Mouse (Mus musculus): Measurements from ENCODE around the gene Nrxn2. TPM values are rescaled to one million over a fixed set of nuclear protein-coding genes. Genes with fewer than 3 reads are reported as not detected.

Gene Nrxn2
- polyA plus RNA-seq, 1 experiment from 2014 or later = 0.66 TPM

GRCm38 (mm10) chr19:6471630-6472029 lies 53.1 kb downstream of the Nrxn2 start:
- WGBS = 44% methylated on average over 4 of the region's 5 CpGs
- H3K4me1 ChIP-seq (ENCODE audit: control insufficient read depth in 2 of 2, insufficient read depth in 2 of 2, low read length in 2 of 2) = peaks cover 3 to 4% of the 10 kb centered on the region in 2 experiments; a peak in 1 of 4 replicates

GRCm38 (mm10) chr19:6472821-6473220 lies 54.3 kb downstream of the Nrxn2 start:
- H3K36me3 ChIP-seq (ENCODE audit: control insufficient read depth, insufficient read depth, low read length) = no peaks in the 10 kb centered on the region

More at GRCm38 (mm10) chr19:6471630-6472029, 53.1 kb downstream of the Nrxn2 start:
- H3K36me3 ChIP-seq (ENCODE audit: control insufficient read depth, insufficient read depth, low read length) = no peaks in the 10 kb centered on the region
- H3K4me2 ChIP-seq (ENCODE audit: low read length) = no peak overlapping the region
- H3K27ac ChIP-seq (replicated peaks in 1 of 2; ENCODE audit: control insufficient read depth in 1 of 2, insufficient read depth in 1 of 2, low read depth in 2 of 2, low read length in 2 of 2) = no peak overlapping the region
- H3K27me3 ChIP-seq (ENCODE audit: control insufficient read depth, insufficient read depth, low read length) = no peaks in the 10 kb centered on the region
- no peaks in the 10 kb centered on the region for H3K9me3 ChIP-seq (ENCODE audit: control insufficient read depth, low read length)
- H3K4me3 ChIP-seq (ENCODE audit: control insufficient read depth in 1 of 2, insufficient read depth in 1 of 2, low read depth in 1 of 2, low read length in 2 of 2) = no peak overlapping the region
- no peak for ATAC-seq (ENCODE audit: insufficient number of reproducible peaks, insufficient read depth, low FRiP score, low read depth)
- H3K9ac ChIP-seq (ENCODE audit: low read length) = no peak overlapping the region

GRCm38 (mm10) chr19:6474706-6475105 lies 56.2 kb downstream of the Nrxn2 start:
- H3K4me1 ChIP-seq (ENCODE audit: control insufficient read depth in 2 of 2, insufficient read depth in 2 of 2, low read length in 2 of 2) = peaks cover 3 to 4% of the 10 kb centered on the region in 2 experiments; a peak in 1 of 4 replicates
- no peaks in the 10 kb centered on the region for H3K27me3 ChIP-seq (ENCODE audit: control insufficient read depth, insufficient read depth, low read length)
- no peak overlapping the region for H3K9ac ChIP-seq (ENCODE audit: low read length)
- H3K4me2 ChIP-seq (ENCODE audit: low read length) = no peak overlapping the region
- no peak for ATAC-seq (ENCODE audit: insufficient number of reproducible peaks, insufficient read depth, low FRiP score, low read depth)
- 49% methylated on average over 15 of the region's 15 CpGs for WGBS
- H3K9me3 ChIP-seq (ENCODE audit: control insufficient read depth, low read length) = no peaks in the 10 kb centered on the region
- H3K36me3 ChIP-seq (ENCODE audit: control insufficient read depth, insufficient read depth, low read length) = no peaks in the 10 kb centered on the region
- no peak overlapping the region for H3K4me3 ChIP-seq (ENCODE audit: control insufficient read depth in 1 of 2, insufficient read depth in 1 of 2, low read depth in 1 of 2, low read length in 2 of 2)
- H3K27ac ChIP-seq (replicated peaks in 1 of 2; ENCODE audit: control insufficient read depth in 1 of 2, insufficient read depth in 1 of 2, low read depth in 2 of 2, low read length in 2 of 2) = no peak overlapping the region

More at GRCm38 (mm10) chr19:6472821-6473220, 54.3 kb downstream of the Nrxn2 start:
- no peak overlapping the region for H3K9ac ChIP-seq (ENCODE audit: low read length)
- no peak for ATAC-seq (ENCODE audit: insufficient number of reproducible peaks, insufficient read depth, low FRiP score, low read depth)
- no peak overlapping the region for H3K4me3 ChIP-seq (ENCODE audit: control insufficient read depth in 1 of 2, insufficient read depth in 1 of 2, low read depth in 1 of 2, low read length in 2 of 2)
- H3K4me2 ChIP-seq (ENCODE audit: low read length) = no peak overlapping the region
- no peaks in the 10 kb centered on the region for H3K27me3 ChIP-seq (ENCODE audit: control insufficient read depth, insufficient read depth, low read length)
- WGBS = 74% methylated on average over 9 of the region's 9 CpGs
- no peak overlapping the region for H3K27ac ChIP-seq (replicated peaks in 1 of 2; ENCODE audit: control insufficient read depth in 1 of 2, insufficient read depth in 1 of 2, low read depth in 2 of 2, low read length in 2 of 2)
- H3K4me1 ChIP-seq (ENCODE audit: control insufficient read depth in 2 of 2, insufficient read depth in 2 of 2, low read length in 2 of 2) = peaks cover 3 to 4% of the 10 kb centered on the region in 2 experiments; a peak in 1 of 4 replicates
- H3K9me3 ChIP-seq (ENCODE audit: control insufficient read depth, low read length) = no peaks in the 10 kb centered on the region

- no peak overlapping the region for H3K4me3 ChIP-seq (ENCODE audit: control insufficient read depth in 1 of 2, insufficient read depth in 1 of 2, low read depth in 1 of 2, low read length in 2 of 2)
- H3K36me3 ChIP-seq (ENCODE audit: control insufficient read depth, insufficient read depth, low read length) = no peaks in the 10 kb centered on the region
- H3K9ac ChIP-seq (ENCODE audit: low read length) = no peak overlapping the region
- peaks cover 3 to 4% of the 10 kb centered on the region in 2 experiments; a peak in 1 of 4 replicates for H3K4me1 ChIP-seq (ENCODE audit: control insufficient read depth in 2 of 2, insufficient read depth in 2 of 2, low read length in 2 of 2)
- WGBS = 28% methylated on average over 5 of the region's 5 CpGs
- no peak for ATAC-seq (ENCODE audit: insufficient number of reproducible peaks, insufficient read depth, low FRiP score, low read depth)
- no peaks in the 10 kb centered on the region for H3K9me3 ChIP-seq (ENCODE audit: control insufficient read depth, low read length)
- no peaks in the 10 kb centered on the region for H3K27me3 ChIP-seq (ENCODE audit: control insufficient read depth, insufficient read depth, low read length)
- no peak overlapping the region for H3K27ac ChIP-seq (replicated peaks in 1 of 2; ENCODE audit: control insufficient read depth in 1 of 2, insufficient read depth in 1 of 2, low read depth in 2 of 2, low read length in 2 of 2)
- no peak overlapping the region for H3K4me2 ChIP-seq (ENCODE audit: low read length)
Observed at GRCm38 (mm10) chr19:6475129-6475528, 56.6 kb downstream of the Nrxn2 start.

GRCm38 (mm10) chr19:6477007-6477406 lies 58.5 kb downstream of the Nrxn2 start:
- Histone ChIP-seq H3K36me3 (ENCODE audit: control insufficient read depth, insufficient read depth, low read length) (no peaks in the 10 kb centered on the region), H3K4me3 (ENCODE audit: control insufficient read depth in 1 of 2, insufficient read depth in 1 of 2, low read depth in 1 of 2, low read length in 2 of 2) (no peak overlapping the region), H3K4me1 (ENCODE audit: control insufficient read depth in 2 of 2, insufficient read depth in 2 of 2, low read length in 2 of 2) (peaks cover 3 to 4% of the 10 kb centered on the region in 2 experiments; a peak in 1 of 4 replicates), H3K27me3 (ENCODE audit: control insufficient read depth, insufficient read depth, low read length) (no peaks in the 10 kb centered on the region), H3K9me3 (ENCODE audit: control insufficient read depth, low read length) (no peaks in the 10 kb centered on the region), H3K9ac (ENCODE audit: low read length) (no peak overlapping the region), H3K4me2 (ENCODE audit: low read length) (no peak overlapping the region), H3K27ac (replicated peaks in 1 of 2; ENCODE audit: control insufficient read depth in 1 of 2, insufficient read depth in 1 of 2, low read depth in 2 of 2, low read length in 2 of 2) (no peak overlapping the region)
- WGBS = 59% methylated on average over 4 of the region's 4 CpGs
- no peak for ATAC-seq (ENCODE audit: insufficient number of reproducible peaks, insufficient read depth, low FRiP score, low read depth)

GRCm38 (mm10) chr19:6478566-6478965 lies 60.0 kb downstream of the Nrxn2 start:
- ATAC-seq (ENCODE audit: insufficient number of reproducible peaks, insufficient read depth, low FRiP score, low read depth) = no peak
- 79% methylated on average over 2 of the region's 2 CpGs for WGBS
- H3K9me3 ChIP-seq (ENCODE audit: control insufficient read depth, low read length) = no peaks in the 10 kb centered on the region

GRCm38 (mm10) chr19:6482886-6483285 lies 64.4 kb downstream of the Nrxn2 start:
- H3K9ac ChIP-seq (ENCODE audit: low read length) = no peak overlapping the region
- ATAC-seq (ENCODE audit: insufficient number of reproducible peaks, insufficient read depth, low FRiP score, low read depth) = no peak
- no peaks in the 10 kb centered on the region for H3K36me3 ChIP-seq (ENCODE audit: control insufficient read depth, insufficient read depth, low read length)
- no peak overlapping the region for H3K4me2 ChIP-seq (ENCODE audit: low read length)
- H3K4me3 ChIP-seq (ENCODE audit: control insufficient read depth in 1 of 2, insufficient read depth in 1 of 2, low read depth in 1 of 2, low read length in 2 of 2) = no peak overlapping the region
- H3K4me1 ChIP-seq (ENCODE audit: control insufficient read depth in 2 of 2, insufficient read depth in 2 of 2, low read length in 2 of 2) = no peaks in the 10 kb centered on the region
- 87% methylated on average over 6 of the region's 6 CpGs for WGBS
- H3K27me3 ChIP-seq (ENCODE audit: control insufficient read depth, insufficient read depth, low read length) = no peaks in the 10 kb centered on the region
- H3K9me3 ChIP-seq (ENCODE audit: control insufficient read depth, low read length) = no peaks in the 10 kb centered on the region
- no peak overlapping the region for H3K27ac ChIP-seq (replicated peaks in 1 of 2; ENCODE audit: control insufficient read depth in 1 of 2, insufficient read depth in 1 of 2, low read depth in 2 of 2, low read length in 2 of 2)

More at GRCm38 (mm10) chr19:6478566-6478965, 60.0 kb downstream of the Nrxn2 start:
- no peak overlapping the region for H3K4me3 ChIP-seq (ENCODE audit: control insufficient read depth in 1 of 2, insufficient read depth in 1 of 2, low read depth in 1 of 2, low read length in 2 of 2)
- no peak overlapping the region for H3K4me2 ChIP-seq (ENCODE audit: low read length)
- no peaks in the 10 kb centered on the region for H3K27me3 ChIP-seq (ENCODE audit: control insufficient read depth, insufficient read depth, low read length)
- no peaks in the 10 kb centered on the region for H3K36me3 ChIP-seq (ENCODE audit: control insufficient read depth, insufficient read depth, low read length)
- H3K27ac ChIP-seq (replicated peaks in 1 of 2; ENCODE audit: control insufficient read depth in 1 of 2, insufficient read depth in 1 of 2, low read depth in 2 of 2, low read length in 2 of 2) = no peak overlapping the region
- peaks cover 3 to 4% of the 10 kb centered on the region in 2 experiments; a peak in 1 of 4 replicates for H3K4me1 ChIP-seq (ENCODE audit: control insufficient read depth in 2 of 2, insufficient read depth in 2 of 2, low read length in 2 of 2)
- H3K9ac ChIP-seq (ENCODE audit: low read length) = no peak overlapping the region

GRCm38 (mm10) chr19:6485059-6485630 lies 66.6 kb downstream of the Nrxn2 start:
- H3K4me3 ChIP-seq (ENCODE audit: control insufficient read depth in 1 of 2, insufficient read depth in 1 of 2, low read depth in 1 of 2, low read length in 2 of 2) = no peak overlapping the region
- no peak overlapping the region for H3K27ac ChIP-seq (replicated peaks in 1 of 2; ENCODE audit: control insufficient read depth in 1 of 2, insufficient read depth in 1 of 2, low read depth in 2 of 2, low read length in 2 of 2)
- ATAC-seq (ENCODE audit: insufficient number of reproducible peaks, insufficient read depth, low FRiP score, low read depth) = no peak
- H3K9me3 ChIP-seq (ENCODE audit: control insufficient read depth, low read length) = no peaks in the 10 kb centered on the region
- no peaks in the 10 kb centered on the region for H3K36me3 ChIP-seq (ENCODE audit: control insufficient read depth, insufficient read depth, low read length)
- H3K4me2 ChIP-seq (ENCODE audit: low read length) = no peak overlapping the region
- H3K27me3 ChIP-seq (ENCODE audit: control insufficient read depth, insufficient read depth, low read length) = peaks cover 15% of the 10 kb centered on the region
- H3K4me1 ChIP-seq (ENCODE audit: control insufficient read depth in 2 of 2, insufficient read depth in 2 of 2, low read length in 2 of 2) = no peaks in the 10 kb centered on the region
- WGBS = 85% methylated on average over 13 of the region's 13 CpGs
- H3K9ac ChIP-seq (ENCODE audit: low read length) = no peak overlapping the region
